Mouse (Mus musculus): ENCODE results near the gene Ggact.

- no peak for TF ChIP-seq POLR2A (IDR thresholded peaks at IDR 0.05; ENCODE audit: control insufficient read depth, low read depth, low read length)
- TF ChIP-seq CTCF (IDR thresholded peaks at IDR 0.05; ENCODE audit: control insufficient read depth, insufficient read depth, insufficient replicate concordance, low read depth, low read length): no peak
Measured at GRCm38 (mm10) chr14:122821002-122821401, 92.6 kb downstream of the Ggact start.

Measured in testis, adult 2 months (tissue).